Mouse (Mus musculus) lung, adult 2 months (tissue): ENCODE measurements around the gene Tnnt2.

Source experiments
- CTCF ChIP-seq: fragments of 200-500 bp; IDR thresholded peaks from 2 replicates; pipeline ENCODE4 v1.5.1; 2011; ENCODE audit warnings: mild to moderate bottlenecking, low read length, control low read depth; ENCODE audit not compliant: insufficient read depth
- POLR2A ChIP-seq: fragments of 200-500 bp; IDR thresholded peaks from 2 replicates; pipeline ENCODE4 v1.6.1; 2011; ENCODE audit warnings: low read depth, mild to moderate bottlenecking, control low read depth, low read length, borderline replicate concordance; ENCODE audit errors: extremely low read depth

GRCm38 (mm10) chr1:135835716-135836483 is at the start of gene Tnnt2:
- TF ChIP-seq CTCF (no peak), POLR2A (no peak)
